Mouse (Mus musculus) sigmoid colon, adult 10 weeks (tissue): ENCODE measurements around the gene Tlr6. TPM values are rescaled to one million over a fixed set of nuclear protein-coding genes. Genes with fewer than 3 reads are reported as not detected.

Experiments used
- polyA plus RNA-seq: library from polyadenylated mRNA; stranded (reverse); fragments of 350-450 nt; fragmentation: Illumina TruSeq; extraction: RNeasy Lipid Tissue Mini Kit (QIAGEN cat#74804); gene quantifications from one replicate; pipeline ENCODE4 v1.2.3, GENCODE M21; 2014; ENCODE audit warnings: low read depth, low replicate concordance

Gene Tlr6
- polyA plus RNA-seq = 2.0 TPM

GRCm38 (mm10) chr5:64959843-64960230, at the start of gene Tlr6:
Gene Tlr6 (minus strand): TSS chr5:64960097.

GRCm38 (mm10) chr5:64969861-64970771, 10.2 kb upstream of the Tlr6 start, which contains the start of gene Fam114a1:
Gene Fam114a1 (plus strand): TSS chr5:64970071.

Other genes starting within 250 kb of the Tlr6 start
- 470 TPM for gene Klf3, start 156.7 kb downstream of the Tlr6 start, polyA plus RNA-seq
- 193 TPM for gene Tlr1, start 26.5 kb downstream of the Tlr6 start, polyA plus RNA-seq
- 91.2 TPM for gene Fam114a1, start 10.0 kb upstream of the Tlr6 start, polyA plus RNA-seq
- gene Tmem156, start 132.0 kb upstream of the Tlr6 start, polyA plus RNA-seq = 2.7 TPM
- 56.5 TPM for gene Klhl5, start 147.4 kb upstream of the Tlr6 start, polyA plus RNA-seq
- 8.8 TPM for gene Wdr19, start 239.6 kb upstream of the Tlr6 start, polyA plus RNA-seq